Mouse (Mus musculus) ES-E14 (cell line): ENCODE data around the gene Rai14. TPM values are rescaled to one million over a fixed set of nuclear protein-coding genes. Genes with fewer than 3 reads are reported as not detected.
A peak's percentile ranks its signal among the peaks of the same experiment; 100 is the strongest.

Experiments
- DNase-seq: peaks from one replicate; pipeline ENCODE4 v3.0.0-alpha.2; 2013; ENCODE audit warnings: low read depth, low spot score
- H3K27ac ChIP-seq: 2 replicates; pipeline ENCODE4 v1.5.1; 2012; ENCODE audit warnings: low read depth, mild to moderate bottlenecking, low read length, moderate library complexity, mixed read lengths; ENCODE audit not compliant: poor library complexity, insufficient read depth, severe bottlenecking
- H3K36me3 ChIP-seq: 2 replicates; pipeline ENCODE4 v1.6.1; 2012; ENCODE audit warnings: mild to moderate bottlenecking, low read length, moderate library complexity, mixed read lengths; ENCODE audit not compliant: control insufficient read depth, poor library complexity, insufficient read depth, severe bottlenecking
- H3K4me1 ChIP-seq, 2 experiments: fragments of 150-350 bp in 1 of 2; sonication (generic) in 1 of 2; 2 replicates each; pipeline ENCODE4 v1.6.1; 2012; ENCODE audit warnings: low read length in 2 of 2, mild to moderate bottlenecking in 1 of 2, mixed read lengths in 1 of 2; ENCODE audit not compliant: control insufficient read depth in 2 of 2, insufficient read depth in 2 of 2, poor library complexity in 1 of 2
- H3K4me3 ChIP-seq, 2 experiments: fragments of 150-350 bp in 1 of 2; sonication (generic) in 1 of 2; 2 replicates each; pipeline ENCODE4 v1.5.1; 2012; ENCODE audit warnings: low read length in 2 of 2, low read depth in 1 of 2, mild to moderate bottlenecking in 1 of 2, mixed read lengths in 1 of 2; ENCODE audit not compliant: insufficient read depth in 1 of 2, poor library complexity in 1 of 2, severe bottlenecking in 1 of 2
- H3K9ac ChIP-seq: 2 replicates; pipeline ENCODE4 v1.6.1; 2012; ENCODE audit warnings: low read depth, mild to moderate bottlenecking, low read length, mixed read lengths; ENCODE audit not compliant: poor library complexity, insufficient read depth, severe bottlenecking
- H3K9me3 ChIP-seq: fragments of 150-350 bp; sonication (generic); 2 replicates; pipeline ENCODE4 v1.6.1; 2012; ENCODE audit warnings: low read depth, mild to moderate bottlenecking, low read length; ENCODE audit not compliant: control insufficient read depth, insufficient read depth
- CHD2 ChIP-seq: IDR thresholded peaks from 2 replicates; pipeline ENCODE4 v1.6.1; 2014; ENCODE audit warnings: mild to moderate bottlenecking, low read depth, low read length, inconsistent platforms
- HCFC1 ChIP-seq: IDR thresholded peaks from 2 replicates; pipeline ENCODE4 v1.6.1; 2012; ENCODE audit warnings: low read length, inconsistent platforms, borderline replicate concordance; ENCODE audit not compliant: insufficient read depth
- MAFK ChIP-seq: IDR thresholded peaks from 2 replicates; pipeline ENCODE4 v1.6.1; 2014; ENCODE audit warnings: mild to moderate bottlenecking, low read depth, low read length, inconsistent platforms; ENCODE audit not compliant: insufficient read depth
- ZC3H11A ChIP-seq: IDR thresholded peaks from 2 replicates; pipeline ENCODE4 v1.6.1; 2012; ENCODE audit warnings: low read depth, mild to moderate bottlenecking, inconsistent platforms, low read length, borderline replicate concordance
- ZNF384 ChIP-seq: IDR thresholded peaks from 2 replicates; pipeline ENCODE4 v1.6.1; 2012; ENCODE audit warnings: low read depth, low read length, inconsistent platforms
- in situ Hi-C, 2 experiments: fragments of 600-800 bp; cut with MboI; formaldehyde crosslinking; loops; one replicate each; pipeline ENCODE4 v1.15.1; 2025; ENCODE audit warnings: low sequenced_read_pairs in 2 of 2, inconsistent platforms in 1 of 2; ENCODE audit not compliant: unreplicated experiment in 2 of 2
- total RNA-seq: library from RNA; depleted of rRNA; stranded (reverse); fragments of 300-350 nt; gene quantifications from 2 replicates; pipeline ENCODE4 v1.2.3, GENCODE M21; 2012; rRNA removed

Gene Rai14
- 34.2 and 35.0 TPM in 2 replicates for total RNA-seq

DNA sequence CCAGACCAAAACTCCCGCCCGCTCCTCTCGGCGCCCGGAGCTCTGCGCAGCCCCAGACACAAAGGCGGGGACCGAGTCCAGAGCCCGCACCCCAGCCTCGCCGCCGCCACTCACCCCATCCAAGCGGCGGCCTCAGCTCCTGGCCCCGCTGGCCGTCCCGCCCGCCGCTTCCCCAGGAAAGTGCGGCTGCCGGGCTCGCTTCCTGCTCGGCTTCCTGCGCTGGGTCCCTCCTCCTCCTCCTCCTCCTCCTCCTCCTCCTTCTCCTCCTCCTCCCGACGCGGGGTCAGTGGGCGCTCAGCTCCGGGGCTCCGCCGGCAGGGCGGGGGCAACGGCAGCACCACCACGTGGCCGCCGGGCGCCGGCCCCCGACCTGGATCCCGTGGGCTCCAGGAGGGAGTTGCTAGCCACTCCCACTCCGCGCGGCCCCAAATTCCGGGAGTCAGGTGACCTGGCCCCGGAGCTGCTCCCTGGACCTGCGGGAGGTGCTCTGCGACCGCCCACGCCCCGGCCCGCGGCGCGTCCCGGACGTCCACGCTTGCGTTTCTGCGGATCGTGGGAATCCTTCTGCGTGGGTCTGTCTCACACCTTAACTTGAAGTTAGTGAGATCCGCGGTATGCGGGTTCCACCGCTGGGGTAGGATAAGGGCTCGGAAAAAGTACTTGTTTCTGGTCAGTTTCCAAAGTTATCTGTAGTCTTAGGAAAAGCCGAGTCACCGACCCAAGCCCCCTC, at the start of gene Rai14:
TSS of gene Rai14 (minus strand) at position 216 of the 730 bp plus-strand sequence.
- H3K4me3 ChIP-seq = peak within 1 kb of the TSS; percentile 75 to 86
- no peaks in the 10 kb centered on the region for H3K9me3 ChIP-seq
- TF ChIP-seq ZC3H11A = no peak
- TF ChIP-seq MAFK = no peak
- no peak for TF ChIP-seq CHD2
- no peak for TF ChIP-seq ZNF384
- no peak for TF ChIP-seq HCFC1
- no peak for DNase-seq
- in situ Hi-C loops = no loop called here
- H3K36me3 ChIP-seq = no peaks in the 10 kb centered on the region
- H3K4me1 ChIP-seq = peaks cover 5 to 9% of the 10 kb centered on the region in 2 experiments
- H3K27ac ChIP-seq = peak within 1 kb of the TSS; percentile 77
- H3K9ac ChIP-seq = peak within 1 kb of the TSS; percentile 95

- DNase-seq = no peak
- H3K9ac ChIP-seq = no peak overlapping the region
- no peaks in the 10 kb centered on the region for H3K36me3 ChIP-seq
- TF ChIP-seq MAFK (no peak), CHD2 (no peak), HCFC1 (no peak), ZC3H11A (no peak), ZNF384 (no peak)
- H3K27ac ChIP-seq = no peak overlapping the region
- H3K4me1 ChIP-seq = peaks cover 0 to 2% of the 10 kb centered on the region in 2 experiments; a peak in 2 of 4 replicates
- H3K4me3 ChIP-seq = no peak overlapping the region
- in situ Hi-C loops = no loop called here
- H3K9me3 ChIP-seq = no peaks in the 10 kb centered on the region
Measured at GRCm38 (mm10) chr15:10761441-10761840, 47.0 kb upstream of the Rai14 start.

GRCm38 (mm10) chr15:10760006-10760405, 45.6 kb upstream of the Rai14 start:
- H3K36me3 ChIP-seq = no peaks in the 10 kb centered on the region
- H3K9me3 ChIP-seq = no peaks in the 10 kb centered on the region
- H3K27ac ChIP-seq = no peak overlapping the region
- H3K9ac ChIP-seq = no peak overlapping the region
- H3K4me1 ChIP-seq = peaks cover 0 to 2% of the 10 kb centered on the region in 2 experiments; a peak in 2 of 4 replicates
- in situ Hi-C loops = no loop called here
- H3K4me3 ChIP-seq = no peak overlapping the region
- DNase-seq = no peak
- TF ChIP-seq ZC3H11A = no peak

DNA sequence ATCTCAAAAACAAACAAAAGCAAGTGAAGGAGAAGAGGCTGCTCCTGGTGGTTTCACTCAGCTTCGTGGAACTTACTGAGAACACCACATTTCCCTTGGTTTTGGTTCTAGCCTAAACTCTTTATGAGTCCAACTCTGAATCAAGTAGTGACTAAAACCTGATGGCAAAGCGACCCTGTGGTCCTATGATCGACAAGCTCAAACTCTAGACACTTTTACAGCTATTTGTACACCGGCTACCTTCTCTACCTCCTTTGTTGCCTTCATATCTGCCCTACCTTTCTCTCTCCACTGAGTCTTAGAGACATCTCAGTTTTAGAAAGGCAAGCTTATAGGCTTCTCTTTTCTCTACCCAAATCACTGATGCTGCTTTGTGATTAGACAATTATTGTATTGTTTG, 45.0 kb upstream of the Rai14 start:
- H3K36me3 ChIP-seq = no peaks in the 10 kb centered on the region
- H3K9me3 ChIP-seq = no peaks in the 10 kb centered on the region
- peaks cover 0 to 2% of the 10 kb centered on the region in 2 experiments; a peak in 2 of 4 replicates for H3K4me1 ChIP-seq
- H3K4me3 ChIP-seq = no peak overlapping the region
- in situ Hi-C loops = no loop called here
- no peak overlapping the region for H3K27ac ChIP-seq
- DNase-seq = no peak
- TF ChIP-seq HCFC1 = no peak
- TF ChIP-seq MAFK = no peak
- TF ChIP-seq CHD2 = no peak
- TF ChIP-seq ZC3H11A = no peak
- TF ChIP-seq ZNF384 = no peak
- H3K9ac ChIP-seq = no peak overlapping the region
